Mouse (Mus musculus) layer of hippocampus, adult 11-12 months (tissue): Measurements from ENCODE around the gene E330017A01Rik.

ENCODE experiments used
- DNase-seq: peaks from one replicate; pipeline ENCODE4 v3.0.0; 2022; ENCODE audit warnings: low spot score

Gene E330017A01Rik

DNA sequence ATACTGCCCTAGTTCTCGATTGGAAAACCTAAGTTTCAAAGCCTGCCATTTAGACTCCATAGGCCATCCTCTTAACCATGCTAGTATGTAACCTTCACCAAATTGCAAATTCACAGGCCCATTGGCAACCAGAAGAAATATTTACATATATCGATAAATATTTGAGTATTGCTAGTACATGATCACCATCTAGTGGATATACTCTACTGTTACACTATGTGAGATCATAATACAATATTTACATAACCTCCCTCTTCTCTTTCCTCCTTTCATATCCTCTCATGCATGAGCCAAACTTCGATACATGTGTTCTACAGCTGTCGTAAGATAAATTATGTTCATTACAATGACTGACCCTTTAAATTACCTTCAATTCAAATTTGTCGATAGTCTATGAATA, 24.5 kb upstream of the E330017A01Rik start:
- DNase-seq = no peak

DNA sequence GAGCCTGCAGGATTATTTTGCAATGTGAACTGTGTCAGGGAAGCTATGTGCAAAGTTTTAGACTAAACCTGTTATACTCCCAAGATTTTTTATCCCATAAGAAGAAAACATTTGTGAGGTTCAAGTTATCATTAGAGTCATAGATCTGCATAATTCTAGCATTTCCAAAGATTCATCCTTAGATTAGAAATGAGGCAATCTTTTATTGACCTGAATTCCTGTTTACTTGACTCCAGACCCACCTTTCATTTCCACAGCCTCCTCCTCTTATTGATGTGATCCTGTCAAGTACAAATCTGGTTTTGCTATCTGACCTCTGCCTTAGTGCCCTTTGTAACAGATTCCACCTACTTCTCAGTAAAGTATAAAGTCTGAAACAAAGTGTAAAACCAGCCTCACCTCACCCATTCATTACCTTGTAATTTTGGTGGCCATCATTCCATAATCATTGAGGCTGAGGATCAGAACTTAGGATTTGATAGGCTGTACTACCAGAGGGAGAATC, 23.8 kb upstream of the E330017A01Rik start:
- DNase-seq = no peak

DNA sequence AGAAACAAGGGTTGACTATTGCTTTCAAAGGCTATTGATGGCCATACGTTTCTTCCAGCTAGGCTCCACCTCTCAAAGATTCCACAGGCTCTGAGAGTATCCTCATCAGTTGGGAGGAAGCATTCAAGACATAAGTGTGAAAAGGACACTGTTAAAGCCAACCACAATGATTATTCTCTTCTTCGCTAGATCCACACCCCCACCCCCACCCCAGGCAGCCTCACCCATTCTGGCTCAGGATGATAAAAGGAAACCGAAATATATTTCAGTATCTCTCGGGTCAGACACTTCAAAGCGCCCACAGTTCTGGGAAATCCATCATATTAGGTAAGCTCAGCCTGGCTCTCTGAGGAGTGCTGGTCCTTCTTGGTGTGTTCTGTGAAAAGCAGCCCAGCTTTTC, 23.3 kb upstream of the E330017A01Rik start:
- no peak for DNase-seq

GRCm38 (mm10) chr16:58658668-58659067, 20.1 kb upstream of the E330017A01Rik start:
- no peak for DNase-seq

- DNase-seq = no peak
Measured at GRCm38 (mm10) chr16:58656526-58656925, 18.0 kb upstream of the E330017A01Rik start.

DNA sequence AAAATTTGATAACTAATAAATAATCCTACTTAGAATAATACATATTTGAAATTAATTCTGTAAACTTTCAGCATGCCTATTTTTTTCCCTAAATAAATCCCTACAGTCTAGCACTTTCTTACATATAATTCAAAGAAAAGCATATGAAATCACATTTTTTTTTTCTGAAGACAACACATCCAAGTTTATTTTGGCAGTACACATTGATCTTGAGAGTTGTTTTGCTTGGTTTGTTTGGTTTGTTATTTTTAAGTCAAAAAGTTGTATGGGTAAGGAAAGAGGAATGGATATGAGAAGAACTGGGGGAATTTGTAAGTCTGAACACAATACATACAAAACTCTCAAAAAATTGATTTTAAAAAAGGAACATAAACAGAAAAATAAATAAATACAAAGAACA, 17.2 kb upstream of the E330017A01Rik start:
- DNase-seq = no peak

DNA sequence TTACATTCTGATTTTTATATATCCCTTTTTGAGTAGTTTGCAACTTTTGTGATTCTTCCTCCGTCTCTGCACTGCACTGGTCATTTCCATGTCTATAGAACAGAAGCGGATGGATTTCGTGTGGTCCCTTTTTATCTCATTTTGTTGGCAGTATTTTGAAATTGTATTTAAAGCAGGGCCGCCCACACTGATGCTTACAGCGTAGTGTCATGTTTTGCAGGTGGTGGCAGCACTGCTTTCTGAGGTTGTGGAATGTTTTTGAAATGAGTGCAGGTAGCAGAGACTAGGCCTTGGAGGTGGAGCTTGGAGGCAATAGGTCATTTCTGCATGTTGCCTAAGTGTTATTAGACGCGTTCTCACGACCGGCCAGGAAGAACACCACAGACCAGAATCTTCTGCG, 11.4 kb upstream of the E330017A01Rik start:
- no peak for DNase-seq

DNA sequence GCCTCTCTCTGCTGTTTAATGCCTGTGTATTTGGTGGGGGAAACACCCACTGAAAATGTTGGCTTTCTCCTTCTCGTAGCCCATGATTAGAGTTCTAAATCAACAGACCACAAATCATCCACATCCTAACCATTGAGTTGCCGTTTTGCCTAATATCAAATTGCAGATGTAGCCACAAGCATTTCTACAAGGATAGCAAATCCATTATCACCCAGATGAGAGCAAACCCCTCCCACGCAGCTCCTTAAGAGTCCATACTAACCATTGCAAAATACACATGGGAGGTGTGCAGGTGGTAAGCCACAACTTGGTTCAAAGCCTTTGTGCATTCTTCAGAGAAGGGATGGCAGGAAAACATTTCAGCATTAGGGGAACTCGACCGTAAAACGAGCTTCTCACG, 523 bp downstream of the E330017A01Rik start:
- no peak for DNase-seq

GRCm38 (mm10) chr16:58637448-58637847, 1.1 kb downstream of the E330017A01Rik start:
- DNase-seq = no peak

DNA sequence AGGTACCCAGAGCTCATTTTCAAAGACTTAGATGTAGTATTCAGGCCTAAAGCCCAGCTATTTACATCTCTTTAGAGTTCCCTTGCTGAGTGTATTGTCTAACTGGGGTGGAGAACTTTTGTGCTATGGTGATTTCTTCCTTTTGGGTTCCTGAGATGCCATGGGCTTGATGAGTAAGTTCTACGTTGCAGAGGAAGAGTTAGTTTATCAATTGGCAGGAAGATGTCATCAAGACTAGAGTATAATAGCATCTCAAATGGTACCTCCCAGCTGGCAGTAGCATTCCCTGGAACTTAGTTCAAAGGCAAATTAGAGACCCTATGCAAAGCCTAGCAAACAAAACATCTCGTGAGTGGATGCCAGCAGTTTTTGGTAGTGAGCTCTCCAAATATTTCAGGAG, 2.7 kb downstream of the E330017A01Rik start:
- no peak for DNase-seq

DNA sequence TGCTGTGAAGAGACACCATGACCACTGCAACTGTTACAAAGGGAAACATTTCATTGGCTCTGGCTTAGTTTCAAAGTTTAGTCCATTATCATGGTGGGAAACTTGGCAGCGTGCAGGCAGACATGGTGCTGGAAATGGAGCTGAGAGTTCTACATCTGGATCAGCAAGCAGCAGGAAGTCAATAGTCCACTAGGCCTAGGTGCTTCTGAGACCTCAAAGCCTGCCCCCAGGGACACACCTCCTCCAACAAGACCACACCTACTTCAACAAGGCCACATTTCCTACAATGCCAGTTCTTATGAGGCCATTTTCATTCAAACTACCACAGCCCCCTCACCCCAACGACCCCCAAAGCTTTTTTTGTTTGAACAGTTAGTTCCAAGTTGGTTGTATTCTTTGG, 8.8 kb downstream of the E330017A01Rik start:
- no peak for DNase-seq

- no peak for DNase-seq
Measured at GRCm38 (mm10) chr16:58628968-58629367, 9.6 kb downstream of the E330017A01Rik start.

- no peak for DNase-seq
Measured at GRCm38 (mm10) chr16:58628336-58628680, 10.2 kb downstream of the E330017A01Rik start.

DNA sequence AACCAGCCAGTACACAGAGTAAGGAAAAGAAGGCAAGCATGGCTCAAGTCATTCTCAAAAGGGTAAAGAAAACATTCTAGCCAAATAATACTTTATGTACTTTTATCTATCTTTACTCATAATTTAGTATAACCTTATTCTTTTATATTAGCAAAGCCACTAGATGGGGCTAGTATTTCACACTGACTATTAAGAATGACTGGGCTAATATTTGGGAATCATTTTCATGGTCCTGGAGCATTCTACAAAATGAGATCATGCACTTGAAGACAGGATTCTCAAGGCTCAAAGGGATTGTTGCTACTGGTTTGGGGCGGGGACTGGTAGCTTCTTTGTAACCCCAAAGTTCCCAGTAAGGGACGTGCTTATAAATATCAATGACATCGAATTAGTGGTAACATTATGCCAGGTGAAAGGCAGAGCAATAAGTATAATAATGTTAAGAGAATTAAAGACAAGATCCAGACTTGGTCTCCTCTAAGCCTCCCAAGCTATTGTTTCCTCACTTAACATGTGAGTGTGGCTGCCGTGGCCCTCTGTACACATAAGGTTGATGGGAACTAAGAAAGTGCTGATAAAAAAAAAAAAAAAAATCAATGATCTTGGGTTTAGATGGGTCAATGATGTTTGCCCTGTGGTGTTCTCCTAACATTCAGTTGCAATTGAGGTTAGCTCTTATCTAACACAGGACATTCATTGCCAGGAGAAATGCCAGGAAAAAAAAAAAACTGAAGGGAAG, 10.8 kb downstream of the E330017A01Rik start:
- DNase-seq = no peak

GRCm38 (mm10) chr16:58623944-58624343, 14.6 kb downstream of the E330017A01Rik start:
- DNase-seq = peak; percentile 68

GRCm38 (mm10) chr16:58623114-58623513, 15.4 kb downstream of the E330017A01Rik start:
- no peak for DNase-seq

DNA sequence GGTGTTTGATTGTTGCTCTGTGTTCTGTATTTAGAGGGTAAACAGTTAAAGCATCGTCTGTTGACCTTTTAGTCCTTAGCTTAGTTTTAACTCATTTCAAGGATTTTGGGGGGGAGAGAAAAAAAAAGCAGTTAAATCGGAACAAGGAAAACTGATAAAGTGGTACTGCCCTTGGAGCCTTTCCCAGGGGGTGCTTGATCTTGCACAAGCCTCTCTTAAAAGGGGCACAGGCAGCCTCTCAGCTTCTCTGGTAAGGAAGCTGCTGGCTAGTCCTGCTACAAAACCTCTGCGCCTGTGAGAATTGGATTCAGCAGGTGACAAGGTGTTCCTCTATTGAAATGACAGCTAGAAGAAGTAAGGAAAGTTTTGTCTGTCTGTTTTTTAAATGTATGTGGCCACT, 16.2 kb downstream of the E330017A01Rik start:
- no peak for DNase-seq

- no peak for DNase-seq
Measured at GRCm38 (mm10) chr16:58617346-58617745, 21.2 kb downstream of the E330017A01Rik start.

DNA sequence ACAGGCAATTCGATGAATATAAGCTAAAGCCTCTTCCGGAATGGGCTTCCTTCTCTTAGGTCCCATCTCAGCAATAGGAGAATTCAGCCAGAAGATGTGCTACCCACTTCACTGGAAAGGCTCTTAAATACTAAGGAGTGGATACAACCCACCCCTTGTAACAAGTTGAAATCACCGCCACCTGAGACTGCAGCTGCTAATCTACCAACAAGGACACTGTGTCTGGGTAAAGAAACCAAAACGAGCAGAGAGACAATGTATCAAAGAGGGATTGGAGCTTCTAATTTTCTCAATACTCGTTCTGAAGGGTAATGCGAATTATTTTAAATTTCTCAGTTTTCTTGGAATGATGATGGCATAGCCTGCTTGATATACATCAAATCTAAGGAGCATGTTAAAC, 21.7 kb downstream of the E330017A01Rik start, which contains the start of gene Gm813:
Gm813 (minus strand) TSS at position 101 of the 400 bp plus-strand sequence.
- no peak for DNase-seq

DNA sequence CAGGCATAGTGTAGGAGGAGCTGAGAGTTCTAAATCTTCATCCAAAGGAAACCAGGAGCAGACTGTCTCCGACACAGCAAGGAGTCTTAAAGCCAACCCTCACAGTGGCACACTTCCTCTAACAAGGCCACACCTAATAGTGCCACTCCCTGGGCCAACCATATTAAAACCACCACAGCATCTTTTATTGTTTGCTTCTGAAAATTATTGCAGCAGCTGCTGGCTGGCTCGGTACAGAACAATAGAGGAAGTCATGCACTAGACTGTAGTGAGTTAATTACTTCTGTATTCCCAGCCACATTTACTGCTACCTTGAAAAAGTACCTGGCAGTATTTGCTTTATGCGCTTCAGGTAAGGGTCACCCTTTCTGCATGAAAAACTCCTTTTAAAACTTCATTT, 25.6 kb downstream of the E330017A01Rik start:
- no peak for DNase-seq

DNA sequence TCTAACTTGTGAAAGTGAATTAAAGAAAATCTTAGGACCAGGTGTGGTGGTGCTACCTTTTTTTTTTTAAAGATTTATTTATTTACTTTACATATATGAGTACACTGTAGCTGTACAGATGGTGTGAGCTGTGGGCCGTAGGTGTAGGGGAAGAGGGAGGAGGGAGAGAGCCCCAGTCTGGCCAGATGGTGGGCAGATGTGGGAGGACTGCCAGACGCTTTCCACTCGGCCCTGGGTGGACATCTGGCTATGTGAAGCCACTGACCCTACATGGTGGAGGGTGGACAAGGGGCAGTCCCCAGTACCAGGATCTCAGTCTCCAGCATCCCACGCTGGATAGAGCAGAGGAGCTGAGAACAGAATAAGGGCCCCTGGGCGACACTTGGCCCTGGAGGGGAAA, 31.4 kb downstream of the E330017A01Rik start:
- DNase-seq = no peak

- no peak for DNase-seq
Measured at GRCm38 (mm10) chr16:58604680-58605079, 33.9 kb downstream of the E330017A01Rik start.

DNA sequence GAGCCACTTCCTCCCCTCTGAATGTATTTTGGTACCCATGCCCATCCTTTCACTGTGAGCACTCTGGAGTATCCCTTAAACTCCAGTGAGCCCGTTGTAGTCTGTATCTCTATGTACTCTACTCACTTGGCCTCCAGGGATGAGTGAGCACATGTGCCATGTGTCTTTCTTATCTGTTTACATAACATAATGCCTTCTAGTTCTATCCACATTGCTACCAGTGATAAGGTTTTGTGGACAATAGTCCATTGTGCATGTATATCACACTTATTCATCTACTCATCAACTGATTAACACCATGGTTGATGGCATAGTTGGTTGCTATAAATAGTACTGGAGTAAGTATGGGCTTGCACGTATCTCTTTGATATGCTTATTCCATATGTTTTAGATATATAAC, 34.7 kb downstream of the E330017A01Rik start:
- no peak for DNase-seq

DNA sequence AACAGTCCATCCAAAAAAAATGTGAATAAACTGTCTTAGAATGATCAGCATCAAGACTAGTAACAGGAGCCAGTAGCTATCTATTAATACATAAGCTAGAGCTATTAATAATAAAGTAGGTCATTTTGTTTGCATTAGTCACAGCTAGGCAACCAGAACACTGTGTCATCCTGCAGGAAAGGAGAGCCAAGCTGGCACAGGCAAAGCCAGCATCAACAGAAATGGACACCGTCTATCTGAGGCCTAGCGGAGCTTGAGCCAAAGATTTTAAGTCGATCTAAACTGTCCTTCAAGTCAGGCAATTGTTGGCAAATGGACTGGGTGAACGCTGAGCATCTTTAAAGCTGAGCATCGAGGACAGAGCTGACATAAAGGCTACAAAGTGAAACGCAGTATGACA, 37.7 kb downstream of the E330017A01Rik start:
- no peak for DNase-seq
